Mouse (Mus musculus): ENCODE measurements at regions not wholly inside any gene's neighbourhood (a gene's known extent, or its start where the extent isn't known, plus 50 kb on each side); places are given as distances from the start of the nearest gene placed in this dataset.
A peak's percentile ranks its signal among the peaks of the same experiment; 100 is the strongest.

GRCm38 (mm10) chrX:12341356-12341965 lies 181.3 kb upstream of the Bcor start:
- no peaks in the 10 kb centered on the region; the same call in 1 of the 2 replicates for H3K27me3 ChIP-seq (ENCODE audit: control insufficient read depth, insufficient read depth, low read length)
- no peaks in the 10 kb centered on the region for H3K36me3 ChIP-seq (ENCODE audit: control insufficient read depth, insufficient read depth)
- no peak overlapping the region for H3K4me3 ChIP-seq (ENCODE audit: low read length)
- H3K4me2 ChIP-seq (ENCODE audit: low read depth, low read length): no peak overlapping the region
- ATAC-seq (replicated peaks; ENCODE audit: extremely low read depth, insufficient read depth, low FRiP score): no peak
- H3K9ac ChIP-seq (ENCODE audit: low read length): no peak overlapping the region
- WGBS: 61% methylated on average over 5 of the region's 5 CpGs
- H3K4me1 ChIP-seq (ENCODE audit: control insufficient read depth, insufficient read depth, low read length): no peaks in the 10 kb centered on the region
- no peaks in the 10 kb centered on the region for H3K9me3 ChIP-seq (replicated peaks; ENCODE audit: control insufficient read depth, low read length)
- no peak overlapping the region for H3K27ac ChIP-seq (ENCODE audit: low read length)

- Histone ChIP-seq H3K27me3 (ENCODE audit: control insufficient read depth, insufficient read depth, low read length) (no peaks in the 10 kb centered on the region; the same call in 1 of the 2 replicates), H3K9me3 (replicated peaks; ENCODE audit: control insufficient read depth, low read length) (peaks cover 6% of the 10 kb centered on the region; the same call in 1 of the 2 replicates), H3K4me2 (ENCODE audit: low read depth, low read length) (no peak overlapping the region), H3K4me1 (ENCODE audit: control insufficient read depth, insufficient read depth, low read length) (no peaks in the 10 kb centered on the region), H3K4me3 (ENCODE audit: low read length) (no peak overlapping the region), H3K9ac (ENCODE audit: low read length) (no peak overlapping the region), H3K27ac (ENCODE audit: low read length) (no peak overlapping the region), H3K36me3 (ENCODE audit: control insufficient read depth, insufficient read depth) (no peaks in the 10 kb centered on the region)
- WGBS: 72% methylated on average over 12 of the region's 12 CpGs
- no peak for ATAC-seq (replicated peaks; ENCODE audit: extremely low read depth, insufficient read depth, low FRiP score)
These were observed 184.8 kb upstream of the Bcor start for GRCm38 (mm10) chrX:12344805-12345555.

DNA sequence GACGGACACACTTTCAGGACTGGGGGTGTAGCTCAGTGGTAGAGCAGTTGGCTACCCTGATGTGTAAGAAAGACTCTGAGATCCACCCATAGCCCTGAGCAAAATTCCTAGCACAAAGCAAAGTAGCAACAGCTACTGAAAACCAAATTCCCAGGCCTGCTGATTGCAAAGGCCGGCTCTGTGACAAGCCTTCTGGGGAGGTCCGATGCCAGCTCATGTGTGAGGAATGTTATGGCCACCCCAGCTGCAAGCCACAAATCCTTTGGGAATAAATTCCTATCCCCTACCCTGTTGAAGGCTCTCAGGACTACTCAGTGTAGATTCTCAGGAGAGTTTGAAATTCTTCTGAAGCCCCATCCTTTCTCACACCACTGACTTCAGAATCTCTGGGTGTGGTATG lies 186.7 kb upstream of the Bcor start:
- Histone ChIP-seq H3K4me1 (ENCODE audit: control insufficient read depth, insufficient read depth, low read length) (no peaks in the 10 kb centered on the region), H3K9me3 (replicated peaks; ENCODE audit: control insufficient read depth, low read length) (peaks cover 6% of the 10 kb centered on the region; the same call in 1 of the 2 replicates), H3K4me2 (ENCODE audit: low read depth, low read length) (no peak overlapping the region), H3K4me3 (ENCODE audit: low read length) (no peak overlapping the region), H3K27ac (ENCODE audit: low read length) (no peak overlapping the region), H3K9ac (ENCODE audit: low read length) (no peak overlapping the region), H3K27me3 (ENCODE audit: control insufficient read depth, insufficient read depth, low read length) (no peaks in the 10 kb centered on the region; the same call in 1 of the 2 replicates), H3K36me3 (ENCODE audit: control insufficient read depth, insufficient read depth) (no peaks in the 10 kb centered on the region)
- no peak for ATAC-seq (replicated peaks; ENCODE audit: extremely low read depth, insufficient read depth, low FRiP score)
- 72% methylated on average over 3 of the region's 3 CpGs for WGBS

GRCm38 (mm10) chrX:12348117-12348516 lies 188.0 kb upstream of the Bcor start:
- Histone ChIP-seq H3K9me3 (replicated peaks; ENCODE audit: control insufficient read depth, low read length) (peaks cover 6% of the 10 kb centered on the region; the same call in 1 of the 2 replicates), H3K4me2 (ENCODE audit: low read depth, low read length) (no peak overlapping the region), H3K9ac (ENCODE audit: low read length) (no peak overlapping the region), H3K4me3 (ENCODE audit: low read length) (no peak overlapping the region), H3K36me3 (ENCODE audit: control insufficient read depth, insufficient read depth) (no peaks in the 10 kb centered on the region), H3K4me1 (ENCODE audit: control insufficient read depth, insufficient read depth, low read length) (no peaks in the 10 kb centered on the region), H3K27me3 (ENCODE audit: control insufficient read depth, insufficient read depth, low read length) (no peaks in the 10 kb centered on the region; the same call in 1 of the 2 replicates), H3K27ac (ENCODE audit: low read length) (no peak overlapping the region)
- 56% methylated on average over 8 of the region's 8 CpGs for WGBS
- ATAC-seq (replicated peaks; ENCODE audit: extremely low read depth, insufficient read depth, low FRiP score): no peak

DNA sequence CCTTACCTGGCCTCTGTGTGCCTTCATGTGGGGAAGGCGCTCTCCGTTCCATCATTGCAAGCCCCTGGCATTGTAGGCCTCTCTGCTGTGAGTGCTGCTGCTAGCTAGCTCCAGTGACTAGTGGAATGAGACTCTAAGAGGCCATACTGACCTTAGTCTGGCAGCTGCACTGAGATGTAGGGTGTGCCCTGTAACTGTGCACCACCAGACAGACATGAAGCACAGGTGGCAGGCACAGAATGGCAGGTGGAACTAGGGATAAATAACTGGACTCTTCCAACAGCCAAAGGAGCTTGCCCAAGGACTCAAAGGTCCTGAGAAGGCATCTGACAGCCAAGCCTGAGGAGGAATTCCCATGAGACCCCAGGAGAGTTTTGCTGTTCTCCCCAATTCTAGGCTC lies 194.7 kb upstream of the Bcor start:
- ATAC-seq (replicated peaks; ENCODE audit: extremely low read depth, insufficient read depth, low FRiP score): no peak
- no peak overlapping the region for H3K27ac ChIP-seq (ENCODE audit: low read length)
- H3K9me3 ChIP-seq (replicated peaks; ENCODE audit: control insufficient read depth, low read length): no peaks in the 10 kb centered on the region
- peaks cover 2% of the 10 kb centered on the region; the same call in 1 of the 2 replicates for H3K27me3 ChIP-seq (ENCODE audit: control insufficient read depth, insufficient read depth, low read length)
- no peaks in the 10 kb centered on the region for H3K4me1 ChIP-seq (ENCODE audit: control insufficient read depth, insufficient read depth, low read length)
- 88% methylated on average over 2 of the region's 2 CpGs for WGBS
- H3K4me3 ChIP-seq (ENCODE audit: low read length): no peak overlapping the region
- no peak overlapping the region for H3K9ac ChIP-seq (ENCODE audit: low read length)
- no peaks in the 10 kb centered on the region for H3K36me3 ChIP-seq (ENCODE audit: control insufficient read depth, insufficient read depth)
- no peak overlapping the region for H3K4me2 ChIP-seq (ENCODE audit: low read depth, low read length)

- no peak overlapping the region for H3K27ac ChIP-seq (ENCODE audit: low read length)
- no peaks in the 10 kb centered on the region for H3K9me3 ChIP-seq (replicated peaks; ENCODE audit: control insufficient read depth, low read length)
- no peak for ATAC-seq (replicated peaks; ENCODE audit: extremely low read depth, insufficient read depth, low FRiP score)
- H3K4me2 ChIP-seq (ENCODE audit: low read depth, low read length): no peak overlapping the region
- H3K4me1 ChIP-seq (ENCODE audit: control insufficient read depth, insufficient read depth, low read length): no peaks in the 10 kb centered on the region
- H3K36me3 ChIP-seq (ENCODE audit: control insufficient read depth, insufficient read depth): no peaks in the 10 kb centered on the region
- H3K4me3 ChIP-seq (ENCODE audit: low read length): no peak overlapping the region
- peaks cover 2% of the 10 kb centered on the region; the same call in 1 of the 2 replicates for H3K27me3 ChIP-seq (ENCODE audit: control insufficient read depth, insufficient read depth, low read length)
- 82% methylated on average over 1 of the region's 1 CpGs for WGBS
- no peak overlapping the region for H3K9ac ChIP-seq (ENCODE audit: low read length)
These were observed 197.9 kb upstream of the Bcor start for GRCm38 (mm10) chrX:12358026-12358425.

GRCm38 (mm10) chrX:12365582-12366323 lies 205.6 kb upstream of the Bcor start:
- H3K27ac ChIP-seq (ENCODE audit: low read length): 0 out of 2 replicates have a peak overlapping the region, but pooled peaks have one; percentile 1
- H3K27me3 ChIP-seq (ENCODE audit: control insufficient read depth, insufficient read depth, low read length): peaks cover 1% of the 10 kb centered on the region; the same call in 1 of the 2 replicates
- no peak overlapping the region for H3K4me2 ChIP-seq (ENCODE audit: low read depth, low read length)
- H3K9ac ChIP-seq (ENCODE audit: low read length): no peak overlapping the region
- H3K36me3 ChIP-seq (ENCODE audit: control insufficient read depth, insufficient read depth): no peaks in the 10 kb centered on the region
- no peaks in the 10 kb centered on the region for H3K9me3 ChIP-seq (replicated peaks; ENCODE audit: control insufficient read depth, low read length)
- no peak overlapping the region for H3K4me3 ChIP-seq (ENCODE audit: low read length)
- no peaks in the 10 kb centered on the region for H3K4me1 ChIP-seq (ENCODE audit: control insufficient read depth, insufficient read depth, low read length)
- WGBS: 45% methylated on average over 12 of the region's 12 CpGs
- peak; percentile 73 for ATAC-seq (replicated peaks; ENCODE audit: extremely low read depth, insufficient read depth, low FRiP score)

DNA sequence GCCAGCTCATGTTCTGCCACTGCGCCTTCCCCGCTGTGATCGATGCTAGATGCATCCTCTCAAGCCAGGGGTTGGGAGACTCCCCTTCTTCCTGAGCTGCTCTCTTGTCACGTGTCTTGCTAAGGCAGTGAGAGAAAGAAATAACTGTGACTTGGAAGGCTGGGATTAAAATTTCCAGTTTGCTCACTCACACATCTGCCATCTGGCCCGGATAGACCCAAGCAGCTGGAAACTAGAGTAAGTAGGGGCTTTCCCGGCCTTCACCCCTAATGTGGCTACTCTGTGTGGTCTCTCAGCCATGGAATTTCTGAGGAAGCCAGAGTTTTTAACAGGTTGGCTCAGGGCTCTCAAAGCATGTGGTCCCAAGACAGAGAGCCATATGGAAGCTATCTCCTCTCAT lies 206.6 kb upstream of the Bcor start:
- no peak overlapping the region for H3K27ac ChIP-seq (ENCODE audit: low read length)
- no peak for ATAC-seq (replicated peaks; ENCODE audit: extremely low read depth, insufficient read depth, low FRiP score)
- WGBS: 86% methylated on average over 6 of the region's 6 CpGs

More for the DNA sequence above, 206.6 kb upstream of the Bcor start:
- Histone ChIP-seq H3K4me3 (ENCODE audit: low read length) (no peak overlapping the region), H3K4me1 (ENCODE audit: control insufficient read depth, insufficient read depth, low read length) (no peaks in the 10 kb centered on the region), H3K27me3 (ENCODE audit: control insufficient read depth, insufficient read depth, low read length) (peaks cover 2% of the 10 kb centered on the region; the same call in 1 of the 2 replicates), H3K9ac (ENCODE audit: low read length) (no peak overlapping the region), H3K36me3 (ENCODE audit: control insufficient read depth, insufficient read depth) (no peaks in the 10 kb centered on the region), H3K9me3 (replicated peaks; ENCODE audit: control insufficient read depth, low read length) (no peaks in the 10 kb centered on the region), H3K4me2 (ENCODE audit: low read depth, low read length) (no peak overlapping the region)
